Mouse (Mus musculus) heart, embryonic 12.5 days (tissue): ENCODE measurements around the gene Nr2c2ap. TPM values are rescaled to one million over a fixed set of nuclear protein-coding genes. Genes with fewer than 3 reads are reported as not detected.

Experiments
- ATAC-seq: fragments of 200-750 bp; cut with Nextera tagmentation; 2 replicates; pipeline ENCODE4 v1.8.0; 2017; ENCODE audit warnings: moderate TSS enrichment, moderate library complexity; ENCODE audit not compliant: insufficient number of reproducible peaks, low FRiP score
- H3K27ac ChIP-seq: fragments of 300-500 bp; sonication (generic); 2 replicates; pipeline ENCODE4 v1.5.1; 2016; ENCODE audit warnings: mild to moderate bottlenecking, moderate library complexity; ENCODE audit not compliant: poor library complexity, severe bottlenecking
- H3K27me3 ChIP-seq: fragments of 300-500 bp; sonication (generic); replicated peaks from 2 replicates; pipeline ENCODE4 v1.6.1; 2016; ENCODE audit warnings: mild to moderate bottlenecking, moderate library complexity
- H3K36me3 ChIP-seq: fragments of 300-500 bp; sonication (generic); 2 replicates; pipeline ENCODE4 v1.6.1; 2016; ENCODE audit warnings: mild to moderate bottlenecking, moderate library complexity
- H3K4me1 ChIP-seq: fragments of 300-500 bp; sonication (generic); replicated peaks from 2 replicates; pipeline ENCODE4 v1.6.1; 2016; ENCODE audit warnings: mild to moderate bottlenecking
- H3K4me2 ChIP-seq: fragments of 300-500 bp; sonication (generic); 2 replicates; pipeline ENCODE4 v1.6.1; 2016; ENCODE audit warnings: mild to moderate bottlenecking, moderate library complexity
- H3K4me3 ChIP-seq: fragments of 300-500 bp; sonication (generic); 2 replicates; pipeline ENCODE4 v1.5.1; 2016; ENCODE audit warnings: mild to moderate bottlenecking
- H3K9ac ChIP-seq: fragments of 300-500 bp; sonication (generic); 2 replicates; pipeline ENCODE4 v1.6.1; 2016; ENCODE audit warnings: mild to moderate bottlenecking, moderate library complexity
- H3K9me3 ChIP-seq: fragments of 300-500 bp; sonication (generic); replicated peaks from 2 replicates; pipeline ENCODE4 v1.6.1; 2016; ENCODE audit warnings: mild to moderate bottlenecking, moderate library complexity
- WGBS: fragments of 180-500 bp; shearing (Covaris S2); methylation state at CpG from one replicate; pipeline ENCODE4 v1.1.7; 2016; 5-methylcytosine and 5-hydroxymethylcytosine counted together
- polyA plus RNA-seq: library from polyadenylated mRNA; unstranded; fragments of >200 nt; fragmentation: Nextera tagmentation; extraction: Ambion mirVana; gene quantifications from 2 replicates; pipeline ENCODE4 v1.2.1, GENCODE M21; 2016

Nr2c2ap gene
- polyA plus RNA-seq = 28.5 and 29.1 TPM in 2 replicates

DNA sequence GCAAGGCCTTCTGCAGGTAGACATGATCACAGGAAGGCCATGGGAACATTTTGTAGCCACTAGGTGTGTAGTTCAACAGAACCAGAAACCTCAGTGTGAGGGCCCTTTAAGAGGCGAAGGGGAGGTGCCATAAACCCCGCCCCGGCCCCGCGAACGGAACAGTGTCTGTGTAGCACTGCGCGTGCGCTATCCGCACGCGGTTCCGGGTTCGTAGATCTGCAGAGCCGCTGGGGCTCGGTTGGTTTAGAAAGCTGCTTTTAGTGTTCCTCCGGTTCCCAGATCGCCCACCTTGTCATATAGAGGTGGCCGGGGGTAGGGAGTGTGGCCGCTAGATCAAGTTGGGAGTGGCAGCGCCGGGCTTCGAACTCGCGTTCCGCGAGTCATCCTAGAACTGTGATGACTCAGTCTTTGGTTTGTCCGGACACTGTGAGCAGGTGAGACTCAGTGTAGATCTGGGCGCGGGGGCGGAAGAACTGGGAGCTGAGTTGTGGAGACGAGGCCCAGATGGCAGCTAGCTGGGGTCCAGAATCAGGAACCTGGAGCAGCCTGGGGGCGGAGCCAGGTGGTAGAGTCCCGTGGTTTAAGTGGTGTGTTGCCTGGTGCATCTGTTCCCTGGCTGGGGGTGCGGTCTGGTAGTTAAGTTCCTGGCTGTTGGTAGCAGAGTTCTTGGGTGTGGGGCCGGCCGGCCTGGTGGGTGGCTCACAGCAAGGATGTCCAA is at the start of gene Nr2c2ap:
TSS of gene Nr2c2ap (plus strand) at position 168 of the 718 bp plus-strand sequence.
- Histone ChIP-seq H3K27ac (0 out of 2 replicates have a peak within 1 kb of the TSS, but pooled peaks have one; percentile 29), H3K9me3 (no peaks in the 10 kb centered on the region), H3K36me3 (peaks cover 41% of the 10 kb centered on the region), H3K4me1 (peaks cover 37% of the 10 kb centered on the region), H3K27me3 (no peaks in the 10 kb centered on the region), H3K9ac (peak within 1 kb of the TSS; percentile 84), H3K4me2 (peak within 1 kb of the TSS; percentile 90), H3K4me3 (peak within 1 kb of the TSS; percentile 89)
- WGBS = 1% methylated on average over 37 of the region's 37 CpGs
- ATAC-seq = peak; percentile 83

DNA sequence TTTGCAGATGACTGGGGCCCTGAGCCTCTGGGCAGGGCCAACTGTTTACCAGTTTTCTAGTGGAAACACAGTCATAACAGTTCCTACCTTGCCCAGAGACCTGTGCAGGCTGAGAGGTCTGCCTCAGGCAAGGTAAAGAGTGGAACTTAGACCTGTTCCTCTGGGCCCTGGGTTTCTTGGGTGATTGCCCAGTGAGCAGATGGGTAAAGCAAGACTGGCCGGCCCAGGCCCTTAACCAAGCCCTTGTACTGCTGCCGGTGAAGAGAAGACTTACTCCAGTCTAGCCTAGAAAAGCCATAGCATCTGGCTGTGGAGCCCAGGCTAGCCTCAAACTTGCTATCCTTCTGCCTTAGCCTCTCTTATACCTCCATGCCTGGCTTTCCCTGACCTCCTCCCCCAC is 49.2 kb upstream of the Nr2c2ap start:
- Histone ChIP-seq H3K4me1 (peaks cover 30% of the 10 kb centered on the region), H3K27ac (no peak overlapping the region), H3K4me3 (no peak overlapping the region), H3K9ac (no peak overlapping the region), H3K27me3 (peaks cover 55% of the 10 kb centered on the region), H3K4me2 (no peak overlapping the region), H3K9me3 (no peaks in the 10 kb centered on the region), H3K36me3 (no peaks in the 10 kb centered on the region)
- WGBS = 89% methylated on average over 2 of the region's 2 CpGs
- no peak for ATAC-seq

DNA sequence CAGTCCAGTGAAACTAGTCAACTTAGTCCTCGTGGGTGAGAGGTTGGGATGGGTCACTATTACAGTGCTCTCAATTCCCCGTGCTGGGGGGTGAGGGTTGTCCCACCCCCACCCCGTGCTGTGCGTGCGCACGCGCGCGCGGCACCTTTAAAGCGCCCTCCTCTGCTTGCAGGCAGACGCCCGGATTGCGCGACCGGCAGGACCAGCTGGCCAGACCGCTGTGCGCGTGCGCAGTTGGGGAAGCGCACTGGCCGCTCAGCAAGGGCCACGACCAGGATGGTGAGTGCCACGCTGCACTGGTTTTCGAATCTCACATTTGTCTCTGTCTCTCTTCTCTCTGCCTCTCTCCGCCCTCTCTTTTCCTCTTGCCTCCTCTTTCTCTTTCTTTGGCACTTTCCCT is 47.8 kb upstream of the Nr2c2ap start, which contains the start of gene Hapln4:
TSS of gene Hapln4 (plus strand) at position 173 of the 400 bp plus-strand sequence.
- H3K4me3 ChIP-seq = peak within 1 kb of the TSS; percentile 46
- no peak within 1 kb of the TSS for H3K27ac ChIP-seq
- H3K27me3 ChIP-seq = peaks cover 68% of the 10 kb centered on the region
- under 1% methylated on average over 26 of the region's 26 CpGs for WGBS
- peaks cover 35% of the 10 kb centered on the region for H3K4me1 ChIP-seq
- peak within 1 kb of the TSS; percentile 82 for H3K4me2 ChIP-seq
- no peaks in the 10 kb centered on the region for H3K9me3 ChIP-seq
- H3K36me3 ChIP-seq = no peaks in the 10 kb centered on the region
- peak within 1 kb of the TSS; percentile 40; the same call in 1 of the 2 replicates for H3K9ac ChIP-seq
- no peak for ATAC-seq

DNA sequence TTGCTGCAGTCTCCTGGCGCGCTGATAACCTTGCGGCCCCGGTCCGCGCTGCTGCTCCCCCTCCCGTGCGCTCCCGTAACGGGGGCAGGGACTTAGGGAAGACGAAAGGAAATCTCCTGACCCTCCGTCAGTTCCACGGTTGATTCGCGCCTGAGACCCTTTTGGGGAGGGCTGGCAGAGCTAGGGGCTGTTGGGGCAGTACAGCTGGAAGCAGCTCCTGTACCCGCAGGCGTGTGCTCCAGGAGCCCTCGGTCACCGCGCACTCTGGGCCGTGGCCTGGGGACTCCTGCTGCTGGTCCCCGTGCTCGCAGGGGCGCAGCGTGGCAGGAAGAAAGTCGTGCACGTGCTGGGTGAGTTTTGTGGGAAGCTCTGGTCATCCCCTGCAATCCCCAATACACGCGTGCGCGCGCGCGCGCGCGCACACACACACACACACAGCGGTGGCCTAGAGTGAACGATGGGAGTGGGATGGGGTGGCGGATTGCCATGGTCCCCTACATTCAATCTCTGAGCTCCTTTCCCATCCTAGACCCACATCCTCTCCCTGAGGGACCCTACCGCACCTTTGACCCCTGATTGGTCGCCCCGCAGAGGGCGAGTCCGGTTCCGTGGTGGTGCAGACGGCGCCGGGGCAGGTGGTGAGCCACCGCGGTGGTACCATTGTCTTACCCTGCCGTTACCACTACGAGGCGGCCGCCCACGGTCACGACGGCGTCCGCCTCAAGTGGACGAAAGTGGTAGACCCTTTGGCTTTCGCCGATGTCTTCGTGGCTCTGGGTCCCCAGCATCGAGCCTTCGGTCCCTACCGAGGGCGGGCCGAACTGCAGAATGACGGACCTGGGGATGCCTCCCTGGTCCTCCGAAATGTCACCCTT is 46.7 kb upstream of the Nr2c2ap start:
- 2% methylated on average over 71 of the region's 71 CpGs for WGBS
- ATAC-seq = peak; percentile 16; the same call in 1 of the 2 replicates
- Histone ChIP-seq H3K36me3 (no peaks in the 10 kb centered on the region), H3K9ac (peak overlapping the region; percentile 40; the same call in 1 of the 2 replicates), H3K4me3 (peak overlapping the region; percentile 46), H3K27me3 (peaks cover 79% of the 10 kb centered on the region), H3K4me2 (peak overlapping the region; percentile 82), H3K27ac (no peak overlapping the region), H3K4me1 (peaks cover 28% of the 10 kb centered on the region), H3K9me3 (no peaks in the 10 kb centered on the region)

DNA sequence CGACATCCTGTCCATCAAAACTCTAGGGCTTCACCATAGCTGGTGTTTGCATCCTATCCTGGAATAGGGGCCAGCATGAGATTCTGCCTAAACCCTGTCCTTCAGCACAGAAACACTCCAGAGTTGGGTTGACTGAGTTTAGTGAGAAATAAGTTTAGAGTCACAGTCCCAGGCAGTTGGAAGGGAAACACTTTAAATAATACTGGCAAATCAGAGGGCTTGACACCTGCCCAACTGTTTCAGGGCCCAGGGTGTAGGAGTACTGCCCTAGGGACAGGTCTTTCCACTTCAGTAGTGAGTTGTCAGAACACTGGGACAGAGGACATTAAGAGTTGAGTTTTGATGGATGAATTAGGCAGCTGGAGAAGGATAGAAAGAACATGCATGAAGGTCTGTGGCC is 45.0 kb upstream of the Nr2c2ap start:
- 38% methylated on average over 1 of the region's 1 CpGs for WGBS
- Histone ChIP-seq H3K9me3 (no peaks in the 10 kb centered on the region), H3K4me1 (peaks cover 24% of the 10 kb centered on the region), H3K9ac (no peak overlapping the region), H3K4me3 (no peak overlapping the region), H3K4me2 (no peak overlapping the region), H3K27ac (no peak overlapping the region), H3K27me3 (peaks cover 96% of the 10 kb centered on the region), H3K36me3 (no peaks in the 10 kb centered on the region)
- no peak for ATAC-seq

DNA sequence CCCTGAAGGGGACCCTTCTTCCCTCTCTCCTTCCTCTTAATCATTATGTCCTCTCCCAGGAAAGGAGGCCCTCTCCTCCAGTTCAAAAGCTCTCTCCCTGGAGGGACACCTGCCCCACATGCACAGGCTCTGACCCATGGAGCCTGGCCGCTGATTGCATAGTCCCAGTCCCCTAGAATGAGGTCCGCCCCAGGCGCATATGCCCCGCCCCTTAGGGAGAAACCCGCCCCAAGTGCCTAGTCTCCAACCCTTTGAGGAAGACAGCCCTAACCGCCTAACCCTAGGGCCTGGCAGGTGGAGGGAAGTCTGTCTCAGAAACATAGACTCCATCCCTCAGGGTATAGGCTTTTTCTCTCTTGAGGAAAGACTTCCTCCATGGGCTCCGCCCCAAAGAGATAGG is 43.9 kb upstream of the Nr2c2ap start:
- Histone ChIP-seq H3K27ac (no peak overlapping the region), H3K9ac (no peak overlapping the region), H3K4me1 (peaks cover 24% of the 10 kb centered on the region), H3K27me3 (peaks cover 99% of the 10 kb centered on the region), H3K4me2 (no peak overlapping the region), H3K9me3 (no peaks in the 10 kb centered on the region), H3K36me3 (no peaks in the 10 kb centered on the region), H3K4me3 (no peak overlapping the region)
- ATAC-seq = no peak
- WGBS = 5% methylated on average over 7 of the region's 7 CpGs

DNA sequence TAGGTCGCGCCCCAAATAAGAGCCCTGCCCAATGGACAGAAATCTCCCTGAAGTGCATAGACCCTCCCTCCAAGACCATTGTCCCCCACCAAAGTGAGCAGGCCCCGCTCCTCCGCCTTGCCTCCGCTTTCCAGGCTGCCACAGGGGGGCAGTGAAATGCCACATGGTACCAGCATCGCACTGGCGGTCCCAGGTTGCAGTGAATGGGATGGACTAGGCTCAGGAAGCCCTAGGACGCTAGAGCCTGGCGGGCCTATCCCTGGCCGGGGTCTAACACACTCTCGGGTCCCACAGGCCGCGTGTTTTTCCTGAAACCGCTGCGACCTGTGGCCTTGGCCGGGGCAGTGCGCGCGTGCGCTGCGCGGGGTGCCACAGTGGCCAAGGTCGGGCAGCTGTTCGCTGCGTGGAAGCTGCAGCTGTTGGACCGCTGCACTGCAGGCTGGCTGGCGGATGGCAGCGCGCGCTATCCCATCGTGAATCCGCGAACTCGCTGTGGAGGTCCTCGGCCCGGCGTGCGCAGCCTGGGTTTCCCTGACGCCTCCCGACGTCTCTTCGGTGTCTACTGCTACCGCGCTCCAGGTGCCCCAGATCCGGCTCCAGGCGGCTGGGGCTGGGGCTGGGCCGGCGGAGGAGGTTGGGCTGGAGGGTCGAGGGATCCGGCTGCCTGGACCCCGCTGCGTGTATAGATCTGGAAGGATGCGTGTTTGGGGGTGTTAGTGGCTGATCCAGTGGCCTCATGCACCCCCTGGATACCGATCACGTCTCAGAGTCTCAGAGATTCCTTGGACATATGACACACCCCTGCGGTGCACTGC is 43.1 kb upstream of the Nr2c2ap start:
- Histone ChIP-seq H3K4me1 (peaks cover 24% of the 10 kb centered on the region), H3K27ac (no peak overlapping the region), H3K9ac (peak overlapping the region; percentile 22; the same call in 1 of the 2 replicates), H3K4me3 (peak overlapping the region; percentile 36), H3K36me3 (no peaks in the 10 kb centered on the region), H3K27me3 (peaks cover 91% of the 10 kb centered on the region), H3K9me3 (no peaks in the 10 kb centered on the region), H3K4me2 (peak overlapping the region; percentile 67)
- no peak for ATAC-seq
- WGBS = 4% methylated on average over 56 of the region's 56 CpGs

DNA sequence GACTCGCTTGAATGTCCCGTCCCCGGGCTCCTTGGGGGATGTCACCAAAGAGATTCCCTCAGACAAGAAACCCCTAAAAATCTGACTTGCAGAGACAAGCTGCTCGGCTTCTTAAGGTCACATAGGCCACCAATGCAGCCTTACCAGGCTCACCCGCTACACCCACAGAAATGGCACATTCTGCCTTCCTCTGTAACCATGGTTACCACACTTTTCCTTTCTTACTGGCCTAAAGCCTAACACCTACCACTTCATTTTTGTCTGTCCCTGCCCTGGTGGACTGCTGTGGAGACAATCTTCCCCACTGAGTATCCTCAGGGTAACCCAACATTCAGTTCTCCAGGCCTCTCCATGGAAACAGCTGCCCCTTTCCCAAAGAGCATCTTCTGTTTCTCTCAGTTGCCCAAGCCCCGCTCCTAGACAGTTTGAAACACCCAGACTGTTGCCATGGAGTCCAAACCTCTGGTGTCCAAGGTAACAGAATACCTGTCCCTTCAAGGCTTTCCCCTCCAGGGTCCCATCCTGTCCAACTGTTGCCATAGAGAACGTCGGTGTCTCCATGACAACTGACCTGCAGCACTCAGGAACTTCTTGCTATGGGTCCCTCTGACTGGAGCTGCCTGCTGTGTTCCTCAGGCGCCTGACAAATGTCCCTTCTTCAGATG is 41.7 kb upstream of the Nr2c2ap start:
- Histone ChIP-seq H3K4me1 (peaks cover 10% of the 10 kb centered on the region), H3K9ac (no peak overlapping the region), H3K36me3 (no peaks in the 10 kb centered on the region), H3K27ac (no peak overlapping the region), H3K27me3 (peaks cover 91% of the 10 kb centered on the region), H3K4me3 (no peak overlapping the region), H3K4me2 (no peak overlapping the region), H3K9me3 (no peaks in the 10 kb centered on the region)
- WGBS = 60% methylated on average over 9 of the region's 9 CpGs
- no peak for ATAC-seq

DNA sequence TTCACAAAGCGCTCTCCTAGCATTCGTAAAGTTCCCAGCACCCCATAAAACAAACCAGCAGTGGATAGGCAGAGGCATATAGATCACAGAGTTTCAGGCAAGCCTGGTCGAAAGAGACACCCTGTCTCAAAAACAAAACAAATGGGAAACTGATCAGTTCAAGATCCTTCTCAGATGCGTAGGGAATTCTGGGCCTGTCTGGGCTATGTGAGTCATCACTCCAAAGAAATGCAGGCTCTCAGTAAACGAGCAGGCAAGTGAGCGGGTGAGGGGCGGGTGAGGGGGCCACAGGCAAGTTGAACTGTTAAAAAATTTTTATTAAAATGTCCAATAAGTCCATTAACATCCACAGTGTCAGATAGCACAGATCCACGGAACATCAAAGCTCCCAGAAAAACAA is 38.3 kb upstream of the Nr2c2ap start:
- Histone ChIP-seq H3K4me3 (no peak overlapping the region), H3K27ac (no peak overlapping the region), H3K27me3 (peaks cover 72% of the 10 kb centered on the region), H3K9ac (no peak overlapping the region), H3K4me2 (no peak overlapping the region), H3K9me3 (no peaks in the 10 kb centered on the region; the same call in 1 of the 2 replicates), H3K4me1 (peaks cover 6% of the 10 kb centered on the region), H3K36me3 (no peaks in the 10 kb centered on the region)
- WGBS = 53% methylated on average over 8 of the region's 8 CpGs
- no peak for ATAC-seq

DNA sequence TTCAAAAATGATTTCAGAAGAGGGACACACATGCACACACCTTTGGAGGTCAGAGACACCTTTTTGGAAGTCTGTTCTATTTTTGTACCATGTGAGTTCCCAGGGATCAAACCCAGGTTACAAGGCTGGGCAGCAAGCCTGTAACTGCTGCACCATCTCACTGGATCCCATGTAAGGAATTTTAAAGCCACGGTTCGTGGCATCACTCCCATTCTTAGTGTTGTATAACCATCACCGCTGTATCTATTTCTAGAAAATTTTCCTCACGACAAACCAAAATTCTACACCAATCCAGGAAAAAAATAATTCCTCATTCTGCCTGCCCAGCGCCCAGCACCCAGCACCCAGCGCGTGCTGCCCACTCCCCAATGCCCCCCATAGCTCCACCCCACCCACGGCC is 31.9 kb upstream of the Nr2c2ap start:
- no peaks in the 10 kb centered on the region; the same call in 1 of the 2 replicates for H3K9me3 ChIP-seq
- no peak for ATAC-seq
- H3K27ac ChIP-seq = no peak overlapping the region
- no peak overlapping the region for H3K4me3 ChIP-seq
- H3K9ac ChIP-seq = no peak overlapping the region
- H3K27me3 ChIP-seq = peaks cover 42% of the 10 kb centered on the region
- no peaks in the 10 kb centered on the region for H3K36me3 ChIP-seq
- H3K4me1 ChIP-seq = peaks cover 1% of the 10 kb centered on the region; the same call in 1 of the 2 replicates
- 66% methylated on average over 8 of the region's 8 CpGs for WGBS
- no peak overlapping the region for H3K4me2 ChIP-seq
